In genomic region chr6:127143124-127143520, GRCm38 (mm10) we compare ENCODE assay signal across 11 mouse cellular contexts. TPM values are rescaled to one million over a fixed set of nuclear protein-coding genes. Genes with fewer than 3 reads are reported as not detected.
A peak's percentile ranks its signal among the peaks of the same experiment; 100 is the strongest.
DNase-seq lines count a peak whose midpoint lies in the region; ATAC-seq and TF ChIP-seq lines count a peak whose summit lies in the region.
"Had no signal": no experiment of that assay in that cellular context is flagged by ENCODE, and none has a peak within 500 bp of the region (broad histone marks: within the 10 kb centered on the region; RNA-seq: fewer than 3 reads in every experiment).

No protein-coding gene starts in this region.

- no peaks in the 10 kb centered on the region for H3K9me3 ChIP-seq in kidney, embryonic 15.5 days (replicated peaks)
- H3K9me3 ChIP-seq in MEL (replicated peaks; ENCODE audit: insufficient read depth, low read length): no peaks in the 10 kb centered on the region
- no peaks in the 10 kb centered on the region for H3K9me3 ChIP-seq in forebrain, embryonic 15.5 days
- no peaks in the 10 kb centered on the region for H3K9me3 ChIP-seq in lung, postnatal 0 days (ENCODE audit: low read length)

- no peak overlapping the region for H3K9ac ChIP-seq in kidney, embryonic 15.5 days
- H3K9ac ChIP-seq in MEL (ENCODE audit: control insufficient read depth, low read depth, low read length, poor library complexity, severe bottlenecking): no peak overlapping the region
- no peak overlapping the region for H3K9ac ChIP-seq in forebrain, embryonic 15.5 days (replicated peaks)
- H3K9ac ChIP-seq in lung, postnatal 0 days (replicated peaks; ENCODE audit: low read depth): no peak overlapping the region

- 80% methylated on average over 10 of the region's 10 CpGs for WGBS in kidney, embryonic 15.5 days
- 71% methylated on average over 10 of the region's 10 CpGs for WGBS in forebrain, embryonic 15.5 days
- 74% methylated on average over 10 of the region's 10 CpGs for WGBS in lung, postnatal 0 days

- peaks cover 80% of the 10 kb centered on the region for H3K36me3 ChIP-seq in kidney, embryonic 15.5 days
- H3K36me3 ChIP-seq in MEL (ENCODE audit: control insufficient read depth in 1 of 2, insufficient read depth in 2 of 2, low read length in 2 of 2): peaks cover 25 to 59% of the 10 kb centered on the region in 2 experiments
- H3K36me3 ChIP-seq in forebrain, embryonic 15.5 days: no peaks in the 10 kb centered on the region
- H3K36me3 ChIP-seq in lung, postnatal 0 days (ENCODE audit: insufficient read depth, low read length): no peaks in the 10 kb centered on the region

- H3K4me3 ChIP-seq in kidney, embryonic 15.5 days (replicated peaks): no peak overlapping the region
- no peak overlapping the region for H3K4me3 ChIP-seq in MEL (ENCODE audit: control insufficient read depth in 1 of 2, insufficient read depth in 1 of 2, low read depth in 2 of 2, low read length in 2 of 2)
- no peak overlapping the region for H3K4me3 ChIP-seq in forebrain, embryonic 15.5 days
- H3K4me3 ChIP-seq in lung, postnatal 0 days (ENCODE audit: low read depth, low read length): no peak overlapping the region

- H3K4me1 ChIP-seq in kidney, embryonic 15.5 days: peaks cover 54% of the 10 kb centered on the region
- peaks cover 24 to 56% of the 10 kb centered on the region in 2 experiments for H3K4me1 ChIP-seq in MEL (ENCODE audit: control insufficient read depth in 1 of 2, insufficient read depth in 2 of 2, low read length in 2 of 2)
- H3K4me1 ChIP-seq in forebrain, embryonic 15.5 days: peaks cover 46% of the 10 kb centered on the region
- no peaks in the 10 kb centered on the region for H3K4me1 ChIP-seq in lung, postnatal 0 days (ENCODE audit: insufficient read depth, low read depth, low read length)

- DNase-seq in kidney, adult 9 months: no peak
- peak; percentile 31 for DNase-seq in MEL (ENCODE audit: low read depth, low spot score)
- DNase-seq in lung, postnatal 0 days (ENCODE audit: low spot score): peak; percentile 15
- no peak for DNase-seq in left cerebral cortex, postnatal 36 days (ENCODE audit: low spot score in 2 of 2)
- DNase-seq in frontal cortex, postnatal 14 days (ENCODE audit: low spot score in 2 of 2): no peak
- no peak for DNase-seq in spleen, postnatal 4 days (ENCODE audit: low spot score in 2 of 2)
- DNase-seq: embryo, embryonic 11 days; right cerebral cortex, postnatal 14 days had no signal

- TF ChIP-seq EP300 in MEL (IDR thresholded peaks at IDR 0.05; ENCODE audit: low read depth in 1 of 2, low read length in 2 of 2): no peak
- no peak for TF ChIP-seq EP300 in lung, postnatal 0 days (IDR thresholded peaks at IDR 0.05)

- intact Hi-C loops in left cerebral cortex, postnatal 36 days (cut with DNase I): no loop called here

- no peaks in the 10 kb centered on the region for H3K27me3 ChIP-seq in kidney, embryonic 15.5 days
- no peaks in the 10 kb centered on the region for H3K27me3 ChIP-seq in MEL (ENCODE audit: control insufficient read depth in 1 of 2, insufficient read depth in 2 of 2, low read length in 2 of 2)
- no peaks in the 10 kb centered on the region for H3K27me3 ChIP-seq in forebrain, embryonic 15.5 days
- no peaks in the 10 kb centered on the region for H3K27me3 ChIP-seq in lung, postnatal 0 days (replicated peaks; ENCODE audit: insufficient read depth, low read length)

- TF ChIP-seq CTCF in MEL (IDR thresholded peaks at IDR 0.05 in 2 of 3, conservative IDR thresholded peaks at IDR 0.05 in 1 of 3; ENCODE audit: control insufficient read depth in 1 of 3, insufficient read depth in 1 of 3, low read depth in 2 of 3, low read length in 3 of 3, poor library complexity in 1 of 3, severe bottlenecking in 1 of 3): no peak
- no peak for TF ChIP-seq CTCF in lung, postnatal 0 days (IDR thresholded peaks at IDR 0.05)

- peaks cover 7% of the 10 kb centered on the region for H3K79me2 ChIP-seq in MEL (ENCODE audit: control insufficient read depth, insufficient read depth, low read length, poor library complexity)

- H3K4me2 ChIP-seq in kidney, embryonic 15.5 days: no peak overlapping the region
- H3K4me2 ChIP-seq in forebrain, embryonic 15.5 days (replicated peaks): no peak overlapping the region
- no peak overlapping the region for H3K4me2 ChIP-seq in lung, postnatal 0 days (replicated peaks; ENCODE audit: low read depth, low read length)

- TF ChIP-seq RAD21 in MEL (IDR thresholded peaks at IDR 0.05; ENCODE audit: low read depth, low read length): no peak

- ATAC-seq in kidney, embryonic 15.5 days (replicated peaks; ENCODE audit: low FRiP score): no peak
- no peak for ATAC-seq in forebrain, embryonic 15.5 days (replicated peaks)
- ATAC-seq in lung, postnatal 0 days: no peak
- ATAC-seq: intestine, embryonic 16.5 days had no signal

- TF ChIP-seq POLR2A in MEL (IDR thresholded peaks at IDR 0.05; ENCODE audit: control insufficient read depth in 1 of 2, insufficient read depth in 1 of 2, low read depth in 1 of 2, low read length in 2 of 2, poor library complexity in 1 of 2): no peak

- H3K27ac ChIP-seq in kidney, embryonic 15.5 days: 0 out of 2 replicates have a peak overlapping the region, but pooled peaks have one; percentile 33
- H3K27ac ChIP-seq in MEL (ENCODE audit: control insufficient read depth, low read depth, low read length): peak overlapping the region; percentile 47
- H3K27ac ChIP-seq in forebrain, embryonic 15.5 days (replicated peaks): peak overlapping the region; percentile 44; the same call in 1 of the 2 replicates
- H3K27ac ChIP-seq in lung, postnatal 0 days (ENCODE audit: low read length): no peak overlapping the region

TF ChIP-seq in MEL, 35 proteins besides CTCF, POLR2A, EP300 and RAD21:
- TF ChIP-seq SIN3A (IDR thresholded peaks at IDR 0.05; ENCODE audit: low read length): 0 out of 2 replicates have a peak, but pooled peaks have one; percentile 12
- TF ChIP-seq POLR2AphosphoS5 (IDR thresholded peaks at IDR 0.05; ENCODE audit: borderline replicate concordance, low read depth, low read length): no peak

RNA-seq across cellular contexts. Expression of gene Ccnd2, which starts 8.9 kb away (rescaled TPM):
- polyA plus RNA-seq in kidney, embryonic 15.5 days (2015; fragmentation: Nextera tagmentation; extraction: Ambion mirVana): 666 and 667 TPM in 2 replicates
- 62.3 and 67.3 TPM in 2 replicates for total RNA-seq in MEL (2012; rRNA removed)
- 100 to 1,000 TPM; 198 to 407 TPM for polyA plus RNA-seq in MEL (2012; ENCODE audit: insufficient read depth in 1 of 2, insufficient read length in 2 of 2, low read depth in 1 of 2, low replicate concordance in 2 of 2, missing spikeins in 1 of 2)
- polyA plus RNA-seq in forebrain, embryonic 15.5 days (2015; fragmentation: Nextera tagmentation; extraction: Ambion mirVana): 1,282 and 1,421 TPM in 2 replicates
- 286 and 310 TPM in 2 replicates for polyA plus RNA-seq in lung, postnatal 0 days (2015; fragmentation: Nextera tagmentation; extraction: Ambion mirVana)
- 10 to 100 TPM; 86.5 to 89.5 TPM for total RNA-seq in left cerebral cortex, postnatal 36 days (2021)

RNA-seq across cellular contexts. Expression of gene Tigar, which starts 33.8 kb away (rescaled TPM):
- polyA plus RNA-seq in kidney, embryonic 15.5 days (2015; fragmentation: Nextera tagmentation; extraction: Ambion mirVana): 3.2 and 3.4 TPM in 2 replicates
- total RNA-seq in MEL (2012; rRNA removed): 3.2 and 3.8 TPM in 2 replicates
- polyA plus RNA-seq in MEL (2012; ENCODE audit: insufficient read depth in 1 of 2, insufficient read length in 2 of 2, low read depth in 1 of 2, low replicate concordance in 2 of 2, missing spikeins in 1 of 2): 1 to 10 TPM in 1 of 2 experiments, not detected in 1; 5.6 TPM
- polyA plus RNA-seq in forebrain, embryonic 15.5 days (2015; fragmentation: Nextera tagmentation; extraction: Ambion mirVana): 9.2 and 10.0 TPM in 2 replicates
- 1.9 and 2.1 TPM in 2 replicates for polyA plus RNA-seq in lung, postnatal 0 days (2015; fragmentation: Nextera tagmentation; extraction: Ambion mirVana)
- total RNA-seq in left cerebral cortex, postnatal 36 days (2021): 10 to 100 TPM; 24.1 to 25.0 TPM

Comparison
In these comparisons a context has a peak if more than half of its experiments do, and no peak if none do; other contexts are left out.
1. DNase-seq: peak in MEL (single experiment) and lung, postnatal 0 days (single experiment); none in kidney, adult 9 months (single experiment), left cerebral cortex, postnatal 36 days (0 of 2), frontal cortex, postnatal 14 days (0 of 2) and spleen, postnatal 4 days (0 of 2).